In genomic region chr8:111939516-111940142, GRCm38 (mm10) we compare ENCODE assay signal across 8 mouse cellular contexts. TPM values are rescaled to one million over a fixed set of nuclear protein-coding genes. Genes with fewer than 3 reads are reported as not detected.
DNase-seq lines count a peak whose midpoint lies in the region; ATAC-seq lines count a peak whose summit lies in the region.

No protein-coding gene starts in this region.

- H3K36me3 ChIP-seq in forebrain, embryonic 13.5 days (ENCODE audit: poor library complexity, severe bottlenecking): peaks cover 26% of the 10 kb centered on the region
- no peaks in the 10 kb centered on the region for H3K36me3 ChIP-seq in hindbrain, embryonic 11.5 days (ENCODE audit: control insufficient read depth, insufficient read depth, low read length)
- peaks cover 23% of the 10 kb centered on the region for H3K36me3 ChIP-seq in limb, embryonic 15.5 days
- peaks cover 13% of the 10 kb centered on the region for H3K36me3 ChIP-seq in midbrain, embryonic 15.5 days (replicated peaks)

- H3K27me3 ChIP-seq in forebrain, embryonic 13.5 days: no peaks in the 10 kb centered on the region
- no peaks in the 10 kb centered on the region for H3K27me3 ChIP-seq in hindbrain, embryonic 11.5 days (ENCODE audit: control insufficient read depth, insufficient read depth, low read length)
- no peaks in the 10 kb centered on the region for H3K27me3 ChIP-seq in limb, embryonic 15.5 days
- no peaks in the 10 kb centered on the region for H3K27me3 ChIP-seq in midbrain, embryonic 15.5 days (replicated peaks)

- H3K9ac ChIP-seq in forebrain, embryonic 13.5 days: peak overlapping the region; percentile 54
- H3K9ac ChIP-seq in hindbrain, embryonic 11.5 days (ENCODE audit: low read depth, low read length): peak overlapping the region; percentile 45; the same call in 1 of the 2 replicates
- peak overlapping the region; percentile 31; the same call in 1 of the 2 replicates for H3K9ac ChIP-seq in limb, embryonic 15.5 days
- peak overlapping the region; percentile 43 for H3K9ac ChIP-seq in midbrain, embryonic 15.5 days

- peak overlapping the region; percentile 92 for H3K4me2 ChIP-seq in forebrain, embryonic 13.5 days
- H3K4me2 ChIP-seq in hindbrain, embryonic 11.5 days (replicated peaks; ENCODE audit: low read depth, low read length): peak overlapping the region; percentile 87
- peak overlapping the region; percentile 91 for H3K4me2 ChIP-seq in limb, embryonic 15.5 days
- H3K4me2 ChIP-seq in midbrain, embryonic 15.5 days: peak overlapping the region; percentile 99

- no peaks in the 10 kb centered on the region for H3K9me3 ChIP-seq in forebrain, embryonic 13.5 days (replicated peaks)
- H3K9me3 ChIP-seq in hindbrain, embryonic 11.5 days (ENCODE audit: control insufficient read depth, low read length): no peaks in the 10 kb centered on the region
- no peaks in the 10 kb centered on the region for H3K9me3 ChIP-seq in limb, embryonic 15.5 days
- H3K9me3 ChIP-seq in midbrain, embryonic 15.5 days: no peaks in the 10 kb centered on the region

- no peak overlapping the region for H3K27ac ChIP-seq in forebrain, embryonic 13.5 days
- H3K27ac ChIP-seq in hindbrain, embryonic 11.5 days (ENCODE audit: low read depth, low read length): no peak overlapping the region
- H3K27ac ChIP-seq in limb, embryonic 15.5 days: peak overlapping the region; percentile 76; the same call in 1 of the 2 replicates
- peak overlapping the region; percentile 76 for H3K27ac ChIP-seq in midbrain, embryonic 15.5 days

- WGBS in forebrain, embryonic 13.5 days: 9% methylated on average over 10 of the region's 10 CpGs
- WGBS in hindbrain, embryonic 11.5 days: 17% methylated on average over 10 of the region's 10 CpGs
- WGBS in limb, embryonic 15.5 days: 8% methylated on average over 10 of the region's 10 CpGs
- WGBS in midbrain, embryonic 15.5 days: 7% methylated on average over 10 of the region's 10 CpGs

- peak; percentile 37; the same call in 1 of the 2 replicates for ATAC-seq in forebrain, embryonic 13.5 days
- ATAC-seq in hindbrain, embryonic 11.5 days (ENCODE audit: low FRiP score): peak; percentile 75
- ATAC-seq in limb, embryonic 15.5 days (ENCODE audit: insufficient number of reproducible peaks, low FRiP score, low TSS enrichment, low read depth): 0 out of 2 replicates have a peak, but pooled peaks have one; percentile 38
- ATAC-seq in midbrain, embryonic 15.5 days (replicated peaks): peak; percentile 66

- H3K4me3 ChIP-seq in forebrain, embryonic 13.5 days: peak overlapping the region; percentile 99
- peak overlapping the region; percentile 96 for H3K4me3 ChIP-seq in hindbrain, embryonic 11.5 days (ENCODE audit: low read depth, low read length)
- peak overlapping the region; percentile 83 for H3K4me3 ChIP-seq in limb, embryonic 15.5 days
- peak overlapping the region; percentile 89 for H3K4me3 ChIP-seq in midbrain, embryonic 15.5 days

- DNase-seq in layer of hippocampus, adult 11-12 months (ENCODE audit: low spot score): peak; percentile 19
- no peak for DNase-seq in layer of hippocampus, postnatal 14 days (ENCODE audit: low spot score in 2 of 2)
- DNase-seq in c-Kit-positive CD71-negative TER-119-negative erythroid progenitor cells, embryonic 14.5 days (ENCODE audit: low read depth): peak; percentile 37
- DNase-seq in hindbrain, embryonic 11.5 days (ENCODE audit: low spot score): peak; percentile 25
- DNase-seq in testis, postnatal 14 days (ENCODE audit: low spot score): peak; percentile 53

- H3K4me1 ChIP-seq in forebrain, embryonic 13.5 days: peaks cover 20% of the 10 kb centered on the region
- peaks cover 7% of the 10 kb centered on the region for H3K4me1 ChIP-seq in hindbrain, embryonic 11.5 days (replicated peaks; ENCODE audit: control insufficient read depth, insufficient read depth, low read length)
- peaks cover 20% of the 10 kb centered on the region for H3K4me1 ChIP-seq in limb, embryonic 15.5 days
- H3K4me1 ChIP-seq in midbrain, embryonic 15.5 days: peaks cover 22% of the 10 kb centered on the region

RNA-seq across cellular contexts. Expression of gene Gabarapl2, which starts 0.9 kb away (rescaled TPM):
- total RNA-seq in layer of hippocampus, postnatal 14 days (2021): 100 to 1,000 TPM; 219 to 221 TPM
- 456 and 479 TPM in 2 replicates for polyA plus RNA-seq in forebrain, embryonic 13.5 days (2015; fragmentation: Nextera tagmentation; extraction: Ambion mirVana)
- 347 and 351 TPM in 2 replicates for polyA plus RNA-seq in hindbrain, embryonic 11.5 days (2014; fragmentation: Nextera tagmentation; extraction: Ambion mirVana)
- 165 and 166 TPM in 2 replicates for polyA plus RNA-seq in limb, embryonic 15.5 days (2015; fragmentation: Nextera tagmentation; extraction: Ambion mirVana)
- 430 and 438 TPM in 2 replicates for polyA plus RNA-seq in midbrain, embryonic 15.5 days (2015; fragmentation: Nextera tagmentation; extraction: Ambion mirVana)

RNA-seq across cellular contexts. Expression of gene Tmem231, which starts 5.9 kb away (rescaled TPM):
- 1 to 10 TPM; 9.6 to 9.9 TPM for total RNA-seq in layer of hippocampus, postnatal 14 days (2021)
- polyA plus RNA-seq in forebrain, embryonic 13.5 days (2015; fragmentation: Nextera tagmentation; extraction: Ambion mirVana): 14.6 and 14.8 TPM in 2 replicates
- 13.8 and 16.1 TPM in 2 replicates for polyA plus RNA-seq in hindbrain, embryonic 11.5 days (2014; fragmentation: Nextera tagmentation; extraction: Ambion mirVana)
- polyA plus RNA-seq in limb, embryonic 15.5 days (2015; fragmentation: Nextera tagmentation; extraction: Ambion mirVana): 16.3 and 16.4 TPM in 2 replicates
- 20.4 and 20.5 TPM in 2 replicates for polyA plus RNA-seq in midbrain, embryonic 15.5 days (2015; fragmentation: Nextera tagmentation; extraction: Ambion mirVana)

RNA-seq across cellular contexts. Expression of gene Chst5, which starts 29.4 kb away (rescaled TPM):
- under 1 TPM; 0.44 to 0.95 TPM for total RNA-seq in layer of hippocampus, postnatal 14 days (2021)
- polyA plus RNA-seq in forebrain, embryonic 13.5 days (2015; fragmentation: Nextera tagmentation; extraction: Ambion mirVana): 2.0 TPM in 2 replicates
- polyA plus RNA-seq in hindbrain, embryonic 11.5 days (2014; fragmentation: Nextera tagmentation; extraction: Ambion mirVana): 2.9 and 3.2 TPM in 2 replicates
- polyA plus RNA-seq in limb, embryonic 15.5 days (2015; fragmentation: Nextera tagmentation; extraction: Ambion mirVana): 16.3 and 18.5 TPM in 2 replicates
- polyA plus RNA-seq in midbrain, embryonic 15.5 days (2015; fragmentation: Nextera tagmentation; extraction: Ambion mirVana): 4.0 and 4.6 TPM in 2 replicates

RNA-seq across cellular contexts. Expression of gene Adat1, which starts 52.5 kb away (rescaled TPM):
- total RNA-seq in layer of hippocampus, postnatal 14 days (2021): 1 to 10 TPM; 4.3 to 5.2 TPM
- polyA plus RNA-seq in forebrain, embryonic 13.5 days (2015; fragmentation: Nextera tagmentation; extraction: Ambion mirVana): 10.5 and 12.6 TPM in 2 replicates
- polyA plus RNA-seq in hindbrain, embryonic 11.5 days (2014; fragmentation: Nextera tagmentation; extraction: Ambion mirVana): 9.4 and 14.0 TPM in 2 replicates
- 8.1 and 9.4 TPM in 2 replicates for polyA plus RNA-seq in limb, embryonic 15.5 days (2015; fragmentation: Nextera tagmentation; extraction: Ambion mirVana)
- polyA plus RNA-seq in midbrain, embryonic 15.5 days (2015; fragmentation: Nextera tagmentation; extraction: Ambion mirVana): 8.7 and 8.9 TPM in 2 replicates

Comparison
In these comparisons a context has a peak if more than half of its experiments do, and no peak if none do; other contexts are left out.
1. DNase-seq: peak in layer of hippocampus, adult 11-12 months (single experiment), c-Kit-positive CD71-negative TER-119-negative erythroid progenitor cells, embryonic 14.5 days (single experiment), hindbrain, embryonic 11.5 days (single experiment) and testis, postnatal 14 days (single experiment); none in layer of hippocampus, postnatal 14 days (0 of 2).
2. H3K27ac ChIP-seq: peak in limb, embryonic 15.5 days (single experiment) and midbrain, embryonic 15.5 days (single experiment); none in forebrain, embryonic 13.5 days (single experiment) and hindbrain, embryonic 11.5 days (single experiment).
3. Peak in every context shown above with its lines, with median percentiles within 50 percentile points of each other: ATAC-seq, H3K4me2 ChIP-seq, H3K4me3 ChIP-seq and H3K9ac ChIP-seq.